28 mouse cellular contexts compared by ENCODE assay signal in the genomic region with DNA sequence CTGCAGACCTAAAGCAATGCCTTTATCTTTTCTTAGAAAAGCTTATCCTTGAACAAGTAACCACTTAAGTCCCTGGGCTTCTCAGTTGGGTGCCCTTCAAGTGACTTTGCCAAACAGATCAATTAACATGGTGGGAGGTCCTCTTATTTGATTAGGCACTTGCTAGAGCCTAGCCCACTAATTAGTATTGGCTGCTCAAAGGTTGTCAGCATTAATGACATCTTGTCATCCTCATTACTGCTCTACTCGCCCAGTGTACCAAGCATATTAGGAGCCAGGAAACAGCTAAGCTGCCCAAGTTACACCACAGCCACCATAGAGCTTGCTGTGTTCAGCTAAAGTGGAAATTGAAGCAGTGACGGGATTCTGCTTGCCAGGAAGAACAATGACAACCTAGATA.
DNase-seq lines count a peak whose midpoint lies in the region; ATAC-seq lines count a peak whose summit lies in the region.
"Had no signal": no experiment of that assay in that cellular context is flagged by ENCODE, and none has a peak within 500 bp of the region (broad histone marks: within the 10 kb centered on the region; RNA-seq: fewer than 3 reads in every experiment).

No protein-coding gene starts in this region.

- H3K4me3 ChIP-seq in hindbrain, embryonic 15.5 days = no peak overlapping the region
- H3K4me3 ChIP-seq in hindbrain, embryonic 10.5 days = no peak overlapping the region
- no peak overlapping the region for H3K4me3 ChIP-seq in forebrain, embryonic 12.5 days (replicated peaks)
- H3K4me3 ChIP-seq: embryonic facial prominence, embryonic 13.5 days; heart, embryonic 12.5 days; left cerebral cortex, adult 2 months; limb, embryonic 15.5 days; neural tube, embryonic 12.5 days; stomach, embryonic 15.5 days had no signal

- no peak overlapping the region for H3K9ac ChIP-seq in hindbrain, embryonic 15.5 days
- H3K9ac ChIP-seq in forebrain, embryonic 12.5 days = no peak overlapping the region
- H3K9ac ChIP-seq: embryonic facial prominence, embryonic 13.5 days; heart, embryonic 12.5 days; hindbrain, embryonic 14.5 days; limb, embryonic 15.5 days; liver, embryonic 14.5 days; lung, embryonic 14.5 days; neural tube, embryonic 12.5 days; stomach, embryonic 15.5 days had no signal

- WGBS in hindbrain, embryonic 15.5 days = 44% methylated on average over 2 of the region's 2 CpGs
- 51% methylated on average over 2 of the region's 2 CpGs for WGBS in hindbrain, embryonic 10.5 days
- WGBS in forebrain, embryonic 12.5 days = 8% methylated on average over 2 of the region's 2 CpGs

- H3K9me3 ChIP-seq in hindbrain, embryonic 15.5 days = no peaks in the 10 kb centered on the region
- H3K9me3 ChIP-seq in hindbrain, embryonic 10.5 days = no peaks in the 10 kb centered on the region
- no peaks in the 10 kb centered on the region for H3K9me3 ChIP-seq in forebrain, embryonic 12.5 days
- H3K9me3 ChIP-seq: embryonic facial prominence, embryonic 13.5 days; heart, embryonic 12.5 days; limb, embryonic 15.5 days; neural tube, embryonic 12.5 days; stomach, embryonic 15.5 days had no signal

- H3K27me3 ChIP-seq in hindbrain, embryonic 15.5 days = no peaks in the 10 kb centered on the region
- H3K27me3 ChIP-seq in hindbrain, embryonic 10.5 days (ENCODE audit: insufficient read depth, poor library complexity, severe bottlenecking) = 0 out of 2 replicates have a peak, but pooled peaks cover 4% of the 10 kb centered on the region
- H3K27me3 ChIP-seq in forebrain, embryonic 12.5 days = peaks cover 46% of the 10 kb centered on the region
- H3K27me3 ChIP-seq: embryonic facial prominence, embryonic 13.5 days; heart, embryonic 12.5 days; limb, embryonic 15.5 days; neural tube, embryonic 12.5 days; stomach, embryonic 15.5 days had no signal

- no peak for DNase-seq in hindbrain, embryonic 10.5 days (ENCODE audit: low spot score)
- DNase-seq in embryo, embryonic 10.5 days (ENCODE audit: low spot score) = peak; percentile 10
- DNase-seq in forelimb bud, embryonic 11.5 days (ENCODE audit: low read depth, low spot score) = peak; percentile 25
- no peak for DNase-seq in cerebellum, postnatal 4 days (ENCODE audit: low spot score in 2 of 2)
- DNase-seq in thymus, postnatal 4 days = no peak
- DNase-seq in spleen, postnatal 14 days (ENCODE audit: low spot score in 2 of 2) = no peak
- DNase-seq: adrenal gland, adult 8-10 months; cerebellum, adult 2 months; cerebellum, postnatal 25 days; gastrocnemius, postnatal 25 days; heart, adult 18-20 months; heart, postnatal 14 days; kidney, adult 2 months; kidney, postnatal 14 days; lung, embryonic 14.5 days; midbrain, embryonic 14.5 days; thymus, postnatal 36 days had no signal

- 0 out of 2 replicates have a peak, but pooled peaks cover 3% of the 10 kb centered on the region for H3K4me1 ChIP-seq in hindbrain, embryonic 15.5 days (replicated peaks)
- H3K4me1 ChIP-seq in hindbrain, embryonic 10.5 days (replicated peaks) = no peaks in the 10 kb centered on the region
- peaks cover 4% of the 10 kb centered on the region; the same call in 1 of the 2 replicates for H3K4me1 ChIP-seq in forebrain, embryonic 12.5 days
- H3K4me1 ChIP-seq: embryonic facial prominence, embryonic 13.5 days; neural tube, embryonic 12.5 days; stomach, embryonic 15.5 days had no signal

- H3K27ac ChIP-seq in hindbrain, embryonic 15.5 days (replicated peaks) = no peak overlapping the region
- H3K27ac ChIP-seq in hindbrain, embryonic 10.5 days = no peak overlapping the region
- H3K27ac ChIP-seq in forebrain, embryonic 12.5 days = no peak overlapping the region
- H3K27ac ChIP-seq: embryonic facial prominence, embryonic 13.5 days; hindbrain, embryonic 14.5 days; left cerebral cortex, adult 2 months; limb, embryonic 15.5 days; liver, embryonic 14.5 days; neural tube, embryonic 12.5 days; stomach, embryonic 15.5 days had no signal

- 0 out of 2 replicates have a peak, but pooled peaks have one; percentile 45 for ATAC-seq in hindbrain, embryonic 15.5 days (ENCODE audit: low FRiP score, low read depth)
- ATAC-seq in forebrain, embryonic 12.5 days (ENCODE audit: low FRiP score) = peak; percentile 79; the same call in 1 of the 2 replicates
- ATAC-seq: activated CD4-positive, CD25-positive, alpha-beta regulatory T cell, adult 4 months had no signal

- H3K4me2 ChIP-seq in hindbrain, embryonic 15.5 days = no peak overlapping the region
- no peak overlapping the region for H3K4me2 ChIP-seq in forebrain, embryonic 12.5 days
- H3K4me2 ChIP-seq: embryonic facial prominence, embryonic 13.5 days; heart, embryonic 12.5 days; hindbrain, embryonic 14.5 days; limb, embryonic 15.5 days; lung, embryonic 14.5 days; neural tube, embryonic 12.5 days; stomach, embryonic 15.5 days had no signal

- H3K36me3 ChIP-seq in hindbrain, embryonic 15.5 days = no peaks in the 10 kb centered on the region
- H3K36me3 ChIP-seq in hindbrain, embryonic 10.5 days = no peaks in the 10 kb centered on the region
- H3K36me3 ChIP-seq in forebrain, embryonic 12.5 days (replicated peaks) = no peaks in the 10 kb centered on the region
- H3K36me3 ChIP-seq: embryonic facial prominence, embryonic 13.5 days; heart, embryonic 12.5 days; limb, embryonic 15.5 days; neural tube, embryonic 12.5 days; stomach, embryonic 15.5 days had no signal

Comparison
In these comparisons a context has a peak if more than half of its experiments do, and no peak if none do; other contexts are left out.
1. DNase-seq: peak in embryo, embryonic 10.5 days (single experiment) and forelimb bud, embryonic 11.5 days (single experiment); none in hindbrain, embryonic 10.5 days (single experiment), cerebellum, postnatal 4 days (0 of 2), thymus, postnatal 4 days (single experiment) and spleen, postnatal 14 days (0 of 2).